Mouse (Mus musculus) brain, embryonic 14.5 days (tissue): Measurements from ENCODE around the gene Srgn.

Source experiments
- CTCF ChIP-seq: fragments of 200-500 bp; IDR thresholded peaks from 2 replicates; pipeline ENCODE4 v1.5.1; 2012; ENCODE audit warnings: inconsistent platforms, mild to moderate bottlenecking, moderate library complexity, borderline replicate concordance; ENCODE audit not compliant: insufficient read depth, insufficient read length; ENCODE audit errors: extremely low read depth
- POLR2A ChIP-seq: fragments of 200-500 bp; IDR thresholded peaks from 2 replicates; pipeline ENCODE4 v1.6.1; 2012; ENCODE audit warnings: mild to moderate bottlenecking, inconsistent platforms, borderline replicate concordance; ENCODE audit not compliant: poor library complexity, insufficient read depth, insufficient read length, severe bottlenecking; ENCODE audit errors: extremely low read depth

GRCm38 (mm10) chr10:62509032-62509656 lies 18.1 kb downstream of the Srgn start:
- TF ChIP-seq CTCF: no peak
- TF ChIP-seq POLR2A: no peak
